Mouse (Mus musculus) limb, embryonic 12.5 days (tissue): ENCODE data around the gene F8. TPM values are rescaled to one million over a fixed set of nuclear protein-coding genes. Genes with fewer than 3 reads are reported as not detected.

ENCODE experiments used
- ATAC-seq: fragments of 200-750 bp; cut with Nextera tagmentation; 2 replicates; pipeline ENCODE4 v1.8.0; 2017; ENCODE audit warnings: low read depth, moderate TSS enrichment; ENCODE audit not compliant: insufficient number of reproducible peaks, insufficient read depth, low FRiP score, low TSS enrichment
- H3K27ac ChIP-seq: fragments of 300-500 bp; sonication (generic); 2 replicates; pipeline ENCODE4 v1.5.1; 2016; ENCODE audit warnings: mild to moderate bottlenecking, moderate library complexity
- H3K27me3 ChIP-seq: fragments of 300-500 bp; sonication (generic); 2 replicates; pipeline ENCODE4 v1.6.1; 2016; ENCODE audit warnings: mild to moderate bottlenecking, moderate library complexity
- H3K36me3 ChIP-seq: fragments of 300-500 bp; sonication (generic); 2 replicates; pipeline ENCODE4 v1.6.1; 2016; ENCODE audit warnings: mild to moderate bottlenecking, moderate library complexity
- H3K4me1 ChIP-seq: fragments of 300-500 bp; sonication (generic); replicated peaks from 2 replicates; pipeline ENCODE4 v1.6.1; 2016
- H3K4me2 ChIP-seq: fragments of 300-500 bp; sonication (generic); 2 replicates; pipeline ENCODE4 v1.6.1; 2016; ENCODE audit warnings: mild to moderate bottlenecking, moderate library complexity
- H3K4me3 ChIP-seq: fragments of 300-500 bp; sonication (generic); replicated peaks from 2 replicates; pipeline ENCODE4 v1.5.1; 2016; ENCODE audit warnings: mild to moderate bottlenecking
- H3K9ac ChIP-seq: fragments of 300-500 bp; sonication (generic); replicated peaks from 2 replicates; pipeline ENCODE4 v1.6.1; 2016; ENCODE audit warnings: mild to moderate bottlenecking, moderate library complexity
- H3K9me3 ChIP-seq: fragments of 300-500 bp; sonication (generic); 2 replicates; pipeline ENCODE4 v1.6.1; 2016; ENCODE audit warnings: mild to moderate bottlenecking, moderate library complexity
- whole genome bisulfite sequencing: fragments of 180-500 bp; shearing (Covaris S2); methylation state at CpG from one replicate; pipeline ENCODE4 v1.1.7; 2016; 5-methylcytosine and 5-hydroxymethylcytosine counted together
- polyA plus RNA-seq: library from polyadenylated mRNA; unstranded; fragments of >200 nt; fragmentation: Nextera tagmentation; extraction: Ambion mirVana; gene quantifications from 2 replicates; pipeline ENCODE4 v1.2.1, GENCODE M21; 2016

The F8 gene
- polyA plus RNA-seq, 1 experiment from 2014 or later: 0.98 TPM

GRCm38 (mm10) chrX:75136938-75137337 lies 245.5 kb downstream of the F8 start:
- Histone ChIP-seq H3K9me3 (no peaks in the 10 kb centered on the region), H3K4me2 (no peak overlapping the region), H3K36me3 (no peaks in the 10 kb centered on the region), H3K27me3 (no peaks in the 10 kb centered on the region), H3K27ac (no peak overlapping the region), H3K4me3 (no peak overlapping the region), H3K4me1 (no peaks in the 10 kb centered on the region), H3K9ac (no peak overlapping the region)
- no peak for ATAC-seq

DNA sequence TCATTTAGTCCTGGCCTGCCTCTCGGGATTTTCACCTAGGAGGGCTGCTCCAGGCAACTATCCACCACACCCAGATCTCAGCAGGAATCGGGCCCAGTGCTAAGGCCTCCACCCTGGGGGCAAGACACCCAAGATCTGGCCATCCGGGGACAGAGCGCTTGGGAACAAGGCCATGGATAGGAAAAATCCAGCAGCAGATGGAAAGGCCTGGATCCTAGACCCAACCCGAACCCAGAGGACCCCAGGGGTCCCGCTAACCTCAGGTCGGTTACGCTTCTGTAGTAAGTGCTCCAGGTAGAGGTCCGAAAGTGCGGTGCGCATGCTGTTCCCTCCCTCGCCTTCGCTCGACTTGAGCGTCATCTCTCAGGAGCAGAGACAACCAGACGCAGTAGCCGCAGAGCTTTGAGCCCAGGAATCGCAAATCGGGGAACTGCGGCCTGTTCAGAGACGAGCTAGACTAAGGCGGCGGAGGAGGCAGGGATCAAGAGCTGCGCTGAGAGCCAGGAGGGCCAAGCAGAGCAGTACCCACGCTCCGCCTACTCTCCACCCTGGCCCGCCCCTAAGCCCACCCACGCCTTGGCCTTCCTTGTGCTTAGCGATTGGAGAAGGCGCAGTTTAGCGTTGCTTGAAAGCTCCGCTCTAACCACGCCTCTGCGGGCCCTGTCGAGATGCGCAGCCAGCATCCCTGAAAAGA lies 251.8 kb downstream of the F8 start, which contains the start of gene Mpp1:
TSS of gene Mpp1 (minus strand) at position 550 of the 694 bp plus-strand sequence.
- peak; percentile 99 for ATAC-seq
- Histone ChIP-seq H3K4me2 (peak within 1 kb of the TSS; percentile 54), H3K36me3 (no peaks in the 10 kb centered on the region; the same call in 1 of the 2 replicates), H3K9me3 (no peaks in the 10 kb centered on the region), H3K27me3 (no peaks in the 10 kb centered on the region), H3K4me1 (no peaks in the 10 kb centered on the region), H3K9ac (peak within 1 kb of the TSS; percentile 58), H3K4me3 (peak within 1 kb of the TSS; percentile 49), H3K27ac (peak within 1 kb of the TSS; percentile 41; the same call in 1 of the 2 replicates)
- WGBS: 13% methylated on average over 36 of the region's 36 CpGs

GRCm38 (mm10) chrX:75129474-75129873 lies 252.9 kb downstream of the F8 start:
- Histone ChIP-seq H3K27ac (no peak overlapping the region), H3K4me2 (no peak overlapping the region)
- 77% methylated on average over 2 of the region's 2 CpGs for WGBS

GRCm38 (mm10) chrX:75128333-75128980 lies 254.0 kb downstream of the F8 start:
- ATAC-seq: no peak
- Histone ChIP-seq H3K4me2 (no peak overlapping the region), H3K9ac (no peak overlapping the region), H3K27ac (no peak overlapping the region), H3K4me1 (no peaks in the 10 kb centered on the region), H3K36me3 (peaks cover 4% of the 10 kb centered on the region; the same call in 1 of the 2 replicates), H3K4me3 (no peak overlapping the region), H3K27me3 (no peaks in the 10 kb centered on the region), H3K9me3 (no peaks in the 10 kb centered on the region)

More at GRCm38 (mm10) chrX:75129474-75129873, 252.9 kb downstream of the F8 start:
- Histone ChIP-seq H3K9me3 (no peaks in the 10 kb centered on the region), H3K27me3 (no peaks in the 10 kb centered on the region), H3K4me1 (no peaks in the 10 kb centered on the region), H3K36me3 (peaks cover 4% of the 10 kb centered on the region; the same call in 1 of the 2 replicates), H3K4me3 (no peak overlapping the region), H3K9ac (no peak overlapping the region)
- no peak for ATAC-seq

DNA sequence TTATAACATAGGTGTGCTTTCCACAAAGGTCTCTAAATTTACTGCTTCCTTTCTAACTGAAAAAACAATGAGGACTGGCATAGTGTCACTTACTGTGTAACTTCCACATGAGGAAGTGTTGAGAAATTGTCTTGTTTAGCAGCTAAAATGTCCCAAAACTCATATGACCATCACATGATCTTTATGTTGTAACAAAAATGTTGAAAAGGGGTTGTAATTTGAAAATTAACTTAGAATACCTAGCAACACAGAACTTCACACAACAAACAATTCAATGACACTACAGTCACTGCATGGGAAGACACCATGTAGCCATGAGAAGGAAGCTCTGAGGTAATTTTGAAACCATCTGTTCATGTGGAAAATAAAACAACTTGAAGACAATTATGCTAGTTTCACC lies 255.5 kb downstream of the F8 start:
- Histone ChIP-seq H3K27ac (no peak overlapping the region), H3K4me1 (no peaks in the 10 kb centered on the region), H3K9ac (no peak overlapping the region), H3K27me3 (no peaks in the 10 kb centered on the region), H3K4me2 (no peak overlapping the region), H3K9me3 (no peaks in the 10 kb centered on the region), H3K4me3 (no peak overlapping the region), H3K36me3 (peaks cover 9% of the 10 kb centered on the region)
- ATAC-seq: no peak

DNA sequence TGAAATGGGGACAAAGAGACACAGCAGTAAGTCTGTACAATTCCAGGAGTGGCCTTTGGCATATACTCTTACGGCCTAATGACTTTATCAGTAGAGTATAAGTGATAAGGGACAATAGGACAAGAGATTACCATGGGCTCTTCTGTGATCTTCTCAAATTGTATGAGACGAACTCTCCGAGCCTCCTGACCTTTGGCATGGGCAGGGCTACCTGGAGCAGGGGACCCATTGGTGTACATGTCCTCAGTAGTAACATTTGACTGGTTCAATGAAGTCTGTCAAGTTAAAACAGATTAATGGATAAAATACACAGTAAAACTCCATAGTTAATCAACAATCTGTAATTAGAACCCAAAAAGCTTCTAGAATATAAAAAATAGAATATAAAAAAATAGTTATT lies 256.8 kb downstream of the F8 start:
- ATAC-seq: no peak
- no peaks in the 10 kb centered on the region for H3K27me3 ChIP-seq

More for the DNA sequence above, 256.8 kb downstream of the F8 start:
- Histone ChIP-seq H3K4me1 (no peaks in the 10 kb centered on the region), H3K27ac (no peak overlapping the region), H3K4me2 (no peak overlapping the region), H3K9ac (no peak overlapping the region), H3K9me3 (no peaks in the 10 kb centered on the region), H3K36me3 (peaks cover 13% of the 10 kb centered on the region), H3K4me3 (no peak overlapping the region)
- WGBS: 96% methylated on average over 3 of the region's 3 CpGs

Other genes starting within 250 kb of the F8 start
- not detected in 2 replicates for gene Smim9, start 218.8 kb downstream of the F8 start, polyA plus RNA-seq
- gene Fundc2, start 216 bp downstream of the F8 start, polyA plus RNA-seq: 47.2 and 47.6 TPM in 2 replicates
- gene Cmc4, start 34.0 kb upstream of the F8 start, polyA plus RNA-seq: 21.5 and 26.1 TPM in 2 replicates
- gene Mtcp1, start 34.0 kb upstream of the F8 start, polyA plus RNA-seq: 10.1 and 12.6 TPM in 2 replicates
- 73.6 and 77.8 TPM in 2 replicates for gene Brcc3, start 34.0 kb upstream of the F8 start, polyA plus RNA-seq
- gene Vbp1, start 131.7 kb upstream of the F8 start, polyA plus RNA-seq: 154 and 155 TPM in 2 replicates
- gene Rab39b, start 195.6 kb upstream of the F8 start, polyA plus RNA-seq: 5.4 and 5.5 TPM in 2 replicates